In the genomic region with DNA sequence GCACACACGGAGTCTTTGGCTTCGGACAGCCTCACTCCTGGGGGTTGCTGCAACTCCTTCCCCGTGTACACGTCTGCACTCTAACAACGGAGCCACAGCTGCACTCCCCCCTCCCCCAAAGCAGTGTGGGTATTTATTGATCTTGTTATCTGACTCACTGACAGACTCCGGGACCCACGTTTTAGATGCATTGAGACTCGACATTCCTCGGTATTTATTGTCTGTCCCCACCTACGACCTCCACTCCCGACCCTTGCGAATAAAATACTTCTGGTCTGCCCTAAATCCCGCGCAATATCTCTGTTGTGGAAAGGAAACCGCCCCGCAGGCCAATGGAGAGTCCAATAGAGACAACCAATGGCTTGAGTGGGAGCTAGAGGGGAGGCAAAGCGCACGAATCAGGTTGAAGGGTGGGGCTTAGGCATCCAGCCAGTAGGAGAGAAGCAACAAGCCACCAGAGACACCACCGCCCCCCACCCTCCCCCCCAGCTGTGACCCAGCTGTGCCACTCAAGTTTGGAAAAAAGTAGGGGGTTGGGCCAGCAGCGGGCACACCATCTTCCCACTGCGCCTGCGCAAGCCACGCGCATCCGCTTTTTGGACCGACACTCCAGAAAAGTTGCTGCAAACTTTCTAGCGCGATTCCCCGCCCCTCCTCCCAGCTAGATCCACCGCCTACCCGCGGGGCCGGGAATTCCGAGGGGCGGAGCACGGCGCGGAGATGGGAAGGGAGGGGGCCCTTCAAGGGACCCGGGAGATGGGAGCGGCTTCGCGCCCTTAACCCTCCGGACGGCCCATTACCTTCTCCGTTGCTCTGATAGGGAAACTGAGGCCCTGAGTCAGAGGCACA, we compare ENCODE assay signal across 1 mouse cellular context.
TF ChIP-seq lines count a peak whose summit lies in the region.

No protein-coding gene starts in this region.

TF ChIP-seq in CH12.LX, 34 proteins besides CTCF, POLR2A, EP300 and RAD21:
- no peak for TF ChIP-seq BHLHE40 (IDR thresholded peaks at IDR 0.05; ENCODE audit: low read depth, low read length)
- peak; percentile 49 for TF ChIP-seq TCF12 (IDR thresholded peaks at IDR 0.05; ENCODE audit: low read depth, low read length)
- TF ChIP-seq SIN3A (IDR thresholded peaks at IDR 0.05; ENCODE audit: low read length), result peak; percentile 93
- TF ChIP-seq ZC3H11A (IDR thresholded peaks at IDR 0.05; ENCODE audit: low read depth, low read length), result no peak
- TF ChIP-seq HCFC1 (IDR thresholded peaks at IDR 0.05; ENCODE audit: low read depth, low read length), result peak; percentile 59
- TF ChIP-seq E2F4 (IDR thresholded peaks at IDR 0.05; ENCODE audit: insufficient replicate concordance, low read depth, low read length), result no peak
- no peak for TF ChIP-seq SMC3 (IDR thresholded peaks at IDR 0.05; ENCODE audit: low read depth, low read length)
- no peak for TF ChIP-seq USF1 (IDR thresholded peaks at IDR 0.05; ENCODE audit: low read depth, low read length)
- 0 out of 2 replicates have a peak, but pooled peaks have one; percentile 23 for TF ChIP-seq ZMIZ1 (IDR thresholded peaks at IDR 0.05; ENCODE audit: low read depth, low read length)
- no peak for TF ChIP-seq USF2 (conservative IDR thresholded peaks at IDR 0.05; ENCODE audit: low read depth, low read length)
- 0 out of 2 replicates have a peak, but pooled peaks have one; percentile 18 for TF ChIP-seq MYC (IDR thresholded peaks at IDR 0.05; ENCODE audit: low read depth, low read length)
- peak; percentile 72 for TF ChIP-seq ZNF384 (IDR thresholded peaks at IDR 0.05; ENCODE audit: low read depth, low read length)
- 0 out of 2 replicates have a peak, but pooled peaks have one; percentile 35 for TF ChIP-seq KAT2A (IDR thresholded peaks at IDR 0.05; ENCODE audit: insufficient replicate concordance, low read length)
- no peak for TF ChIP-seq JUN (IDR thresholded peaks at IDR 0.05; ENCODE audit: insufficient read depth, low read depth, low read length)
- TF ChIP-seq ZKSCAN1 (IDR thresholded peaks at IDR 0.05; ENCODE audit: borderline replicate concordance, low read depth, low read length), result no peak
- no peak for TF ChIP-seq UBTF (IDR thresholded peaks at IDR 0.05; ENCODE audit: low read depth, low read length)
- TF ChIP-seq ETS1 (conservative IDR thresholded peaks at IDR 0.05; ENCODE audit: low read depth, low read length), result peak; percentile 82
- peak; percentile 44; the same call in 1 of the 2 replicates for TF ChIP-seq MXI1 (IDR thresholded peaks at IDR 0.05; ENCODE audit: low read depth, low read length)
- 0 out of 2 replicates have a peak, but pooled peaks have one; percentile 1 for TF ChIP-seq ELF1 (IDR thresholded peaks at IDR 0.05; ENCODE audit: low read depth, low read length)
- TF ChIP-seq IRF4 (IDR thresholded peaks at IDR 0.05; ENCODE audit: low read depth, low read length), result no peak; the same call in 1 of the 2 replicates
- no peak; the same call in 1 of the 2 replicates for TF ChIP-seq TBP (conservative IDR thresholded peaks at IDR 0.05; ENCODE audit: low read depth, low read length)
- TF ChIP-seq CHD1 (IDR thresholded peaks at IDR 0.05; ENCODE audit: low read depth, low read length), result no peak
- TF ChIP-seq NELFE (IDR thresholded peaks at IDR 0.05; ENCODE audit: low read depth, low read length), result peak; percentile 44; the same call in 1 of the 2 replicates
- no peak for TF ChIP-seq JUND (conservative IDR thresholded peaks at IDR 0.05; ENCODE audit: low read depth, low read length)
- TF ChIP-seq MAFK (IDR thresholded peaks at IDR 0.05; ENCODE audit: insufficient replicate concordance, low read length), result no peak
- TF ChIP-seq MEF2A (IDR thresholded peaks at IDR 0.05; ENCODE audit: borderline replicate concordance, low read depth, low read length), result no peak; the same call in 1 of the 2 replicates
- peak; percentile 84 for TF ChIP-seq CHD2 (IDR thresholded peaks at IDR 0.05; ENCODE audit: low read length)
- TF ChIP-seq MAZ (IDR thresholded peaks at IDR 0.05; ENCODE audit: low read depth, low read length), result peak; percentile 73; the same call in 1 of the 2 replicates
- peak; percentile 16; the same call in 1 of the 2 replicates for TF ChIP-seq MAX (IDR thresholded peaks at IDR 0.05; ENCODE audit: low read length)
- TF ChIP-seq POLR2AphosphoS2 (IDR thresholded peaks at IDR 0.05; ENCODE audit: low read depth, low read length), result no peak
- TF ChIP-seq RCOR1 (conservative IDR thresholded peaks at IDR 0.05; ENCODE audit: low read depth, low read length), result 0 out of 2 replicates have a peak, but pooled peaks have one; percentile 50
- TF ChIP-seq PAX5 (IDR thresholded peaks at IDR 0.05; ENCODE audit: low read length), result no peak
- TF ChIP-seq GABPA (IDR thresholded peaks at IDR 0.05; ENCODE audit: insufficient replicate concordance, low read depth, low read length), result no peak
- peak; percentile 94 for TF ChIP-seq NRF1 (IDR thresholded peaks at IDR 0.05; ENCODE audit: low read depth, low read length)
